Mouse (Mus musculus) B cell, adult 2 months (primary cell): ENCODE measurements around the gene Zfp729a.
"Not testable (repeated sequence)": the region's sequence is repeated elsewhere in the genome, so short reads cannot be mapped to it uniquely, and the experiment has no call there.

Experiments used
- DNase-seq, 2 experiments: peaks; one replicate each; pipeline ENCODE4 v3.0.0; 2022

The Zfp729a gene

DNA sequence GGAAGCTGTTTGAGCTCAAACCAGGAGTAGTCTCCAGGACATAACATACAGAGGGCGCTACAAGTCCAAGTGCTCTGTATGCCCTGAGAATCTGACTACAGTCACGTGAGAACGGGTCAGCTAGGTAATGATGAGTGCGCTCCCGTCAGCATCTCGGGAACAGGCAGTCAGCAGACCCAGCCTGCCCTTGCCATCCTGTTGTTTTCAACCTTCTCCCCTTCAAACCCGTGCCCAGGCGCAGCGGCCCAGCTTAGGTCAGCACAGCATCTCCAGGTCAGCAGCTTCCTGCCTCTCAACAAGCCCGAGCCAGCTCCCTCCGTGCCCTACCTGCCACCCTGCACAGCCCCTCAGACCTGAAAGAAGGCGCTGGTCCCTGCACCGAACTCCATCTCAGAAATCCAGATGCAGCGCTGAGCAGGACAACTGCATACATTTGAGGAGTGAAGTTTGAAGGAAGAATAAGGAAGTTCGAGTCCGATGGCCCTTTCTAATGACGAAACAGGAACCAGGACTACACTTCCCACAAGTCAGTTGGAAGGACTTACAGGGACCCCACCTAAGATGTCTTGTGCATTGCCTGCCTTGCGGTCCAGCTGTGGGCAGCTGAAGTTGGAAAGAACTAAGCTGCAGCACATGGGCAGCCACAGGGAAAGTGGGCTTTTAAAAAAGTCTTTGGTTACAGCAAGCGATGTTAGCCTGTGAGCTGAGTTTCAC, at the start of gene Zfp729a, which contains the start of gene Gm49345:
Gene Zfp729a, minus strand, starts transcription at position 498 of the 714 bp plus-strand sequence.
Gene Gm49345, minus strand, starts transcription at position 476 of the 714 bp plus-strand sequence.
- peak; percentile 84 to 88 for DNase-seq

DNA sequence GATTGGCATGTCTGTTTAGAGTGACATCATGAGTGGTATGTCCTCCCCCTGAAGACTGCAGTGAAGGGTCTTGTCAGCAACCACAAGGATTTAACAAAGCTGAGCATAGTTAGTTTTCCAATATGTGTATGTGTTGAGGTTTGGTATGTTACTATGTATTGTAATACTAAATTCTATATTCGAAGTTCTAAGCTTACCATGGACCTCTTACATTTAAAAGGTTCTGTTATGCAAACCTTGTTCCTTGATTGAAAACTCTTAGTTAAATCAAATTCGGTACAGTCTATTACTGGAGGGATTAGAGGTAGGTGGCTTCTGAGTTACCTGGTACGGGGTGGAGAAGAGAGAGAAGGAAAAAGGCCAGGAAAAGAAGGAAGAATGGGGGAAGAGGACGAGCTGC, 49.4 kb upstream of the Zfp729a start, which contains the start of gene Zfp738:
Gene Zfp738, minus strand, starts transcription at position 101 of the 400 bp plus-strand sequence.
- DNase-seq: no peak

DNA sequence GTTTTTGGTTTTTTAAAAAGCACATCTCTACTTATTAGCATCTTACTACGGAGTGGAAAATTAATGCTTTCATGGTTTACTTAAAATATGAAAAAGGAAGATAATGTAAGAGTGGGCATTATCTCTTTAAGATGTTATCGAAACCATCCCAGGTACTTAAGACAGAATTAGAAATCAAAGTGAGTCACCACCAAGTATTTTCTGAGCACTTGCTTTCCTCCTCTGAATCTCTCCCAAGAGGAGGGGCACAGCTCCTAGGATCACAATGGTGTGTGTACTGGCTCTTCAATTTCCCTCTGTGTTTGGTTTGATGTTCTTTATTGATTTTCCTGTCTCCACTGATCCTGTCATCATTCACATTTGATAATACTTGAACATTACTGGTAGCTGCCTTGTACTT, 46.2 kb upstream of the Zfp729a start:
- not testable (repeated sequence) for DNase-seq

DNA sequence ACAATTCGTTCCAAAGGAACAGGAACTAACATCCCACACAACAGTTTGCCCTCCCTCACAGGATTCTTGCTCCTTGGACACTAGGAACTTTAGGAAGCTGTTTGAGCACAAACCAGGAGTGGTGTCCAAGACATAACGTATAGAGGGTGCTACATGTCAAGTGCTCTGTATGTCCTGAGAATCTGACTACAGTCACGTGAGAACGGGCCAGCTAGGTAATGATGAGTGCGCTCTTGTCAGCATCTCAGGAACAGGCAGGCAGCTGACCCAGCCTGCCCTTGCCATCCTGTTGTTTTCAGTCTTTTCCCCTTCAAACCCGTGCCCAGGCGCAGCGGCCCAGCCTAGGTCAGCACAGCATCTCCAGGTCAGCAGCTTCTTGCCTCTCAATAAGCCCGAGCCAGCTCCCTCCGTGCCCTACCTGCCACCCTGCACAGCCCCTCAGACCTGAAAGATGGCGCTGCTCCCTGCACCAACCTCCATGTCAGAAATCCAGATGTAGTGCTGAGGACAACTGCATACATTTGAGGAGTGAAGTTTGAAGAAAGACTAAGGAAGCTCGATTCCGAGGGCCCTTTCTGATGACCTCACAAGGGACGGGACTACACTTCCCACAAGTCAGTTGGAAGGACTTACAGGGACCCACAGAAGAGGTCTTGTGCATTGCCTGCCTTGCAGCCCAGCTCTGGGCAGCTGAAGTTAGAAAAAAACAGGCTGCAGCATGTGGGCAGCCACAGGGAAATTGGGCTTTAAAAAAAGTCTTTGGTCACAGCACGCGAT, 45.6 kb upstream of the Zfp729a start:
- peak; percentile 85 to 89 for DNase-seq

DNA sequence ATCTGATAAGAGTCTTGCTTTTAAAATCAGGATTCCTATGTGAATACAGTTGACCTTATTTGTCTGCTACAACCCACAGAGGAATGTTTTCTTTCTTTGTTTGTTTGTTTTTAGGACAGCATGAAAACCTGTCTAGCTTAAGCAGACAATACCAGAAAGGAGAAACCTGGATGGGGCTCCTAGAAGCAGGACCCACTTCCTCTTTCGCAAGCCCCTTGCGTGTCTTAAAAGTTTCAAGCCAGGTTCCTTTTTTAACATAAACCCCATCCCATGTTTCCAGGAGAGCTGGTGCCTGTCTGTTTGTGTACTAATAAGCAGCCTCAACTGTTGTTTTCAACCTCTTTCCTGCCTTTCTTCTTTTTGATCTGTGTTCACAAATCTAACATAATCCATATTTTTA, 37.3 kb upstream of the Zfp729a start:
- no peak for DNase-seq

DNA sequence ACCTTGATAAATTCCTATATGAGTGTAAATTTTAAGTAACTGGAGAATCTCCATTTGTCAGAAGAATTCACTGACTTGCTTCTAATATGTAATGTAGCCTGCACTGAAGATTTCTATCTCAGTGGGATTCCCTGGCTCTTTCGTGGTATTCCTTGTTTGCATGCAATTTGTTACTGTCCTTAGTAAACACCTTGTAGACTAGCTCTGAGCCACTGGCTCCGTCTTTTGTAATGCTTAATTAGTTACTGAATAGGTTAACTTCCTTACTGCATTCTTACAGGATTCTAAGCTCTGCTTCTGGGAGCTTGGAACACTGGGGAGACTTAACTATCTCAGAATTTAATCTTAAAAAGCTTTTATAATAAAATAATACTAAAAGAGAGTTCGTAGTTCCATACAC, 14.9 kb upstream of the Zfp729a start:
- DNase-seq: no peak

DNA sequence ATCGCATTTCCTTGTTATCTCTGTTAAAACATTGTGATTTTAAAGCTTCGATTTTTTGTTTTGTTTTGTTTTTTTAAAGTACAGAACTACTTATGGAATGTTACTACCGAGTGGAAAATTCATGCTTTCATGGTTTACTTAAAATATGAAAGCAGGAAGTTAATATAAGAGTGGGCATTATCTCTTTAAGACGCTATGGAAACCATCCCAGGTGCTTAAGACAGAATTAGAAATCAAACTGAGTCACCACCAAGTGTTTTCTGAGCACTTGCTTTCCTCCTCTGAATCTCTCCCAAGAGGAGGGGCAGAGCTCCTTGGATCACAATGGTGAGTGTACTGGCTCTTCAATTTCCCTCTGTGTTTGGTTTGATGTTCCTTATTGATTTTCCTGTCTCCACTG, 27.5 kb downstream of the Zfp729a start:
- no peak for DNase-seq

DNA sequence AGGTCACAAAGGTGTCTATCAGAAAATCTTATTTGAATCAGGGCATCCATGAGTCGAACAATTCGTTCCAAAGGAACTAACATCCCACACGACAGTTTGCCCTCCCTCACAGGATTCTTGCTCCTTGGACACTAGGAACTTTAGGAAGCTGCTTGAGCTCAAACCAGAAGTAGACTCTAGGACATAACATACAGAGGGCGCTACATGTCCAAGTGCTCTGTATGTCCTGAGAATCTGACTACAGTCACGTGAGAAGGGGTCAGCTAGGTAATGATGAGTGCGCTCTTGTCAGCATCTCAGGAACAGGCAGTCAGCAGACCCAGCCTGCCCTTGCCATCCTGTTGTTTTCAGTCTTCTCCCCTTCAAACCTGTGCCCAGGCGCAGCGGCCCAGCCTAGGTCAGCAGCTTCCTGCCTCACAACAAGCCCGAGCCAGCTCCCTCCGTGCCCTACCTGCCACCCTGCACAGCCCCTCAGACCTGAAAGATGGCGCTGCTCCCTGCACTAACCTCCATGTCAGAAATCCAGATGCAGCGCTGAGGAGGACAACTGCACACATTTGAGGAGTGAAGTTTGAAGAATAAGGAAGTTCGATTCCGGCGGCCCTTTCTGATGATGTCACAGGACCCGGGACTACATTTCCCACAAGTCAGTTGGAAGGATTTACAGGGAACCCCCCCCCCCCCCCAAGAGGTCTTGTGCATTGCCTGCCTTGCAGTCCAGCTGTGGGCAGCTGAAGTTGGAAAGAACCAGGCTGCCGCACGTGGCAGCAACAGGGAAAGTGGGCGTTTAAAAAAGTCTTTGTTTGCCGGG, 28.3 kb downstream of the Zfp729a start, which contains the start of gene Zfp729b:
Gene Zfp729b, minus strand, starts transcription at position 642 of the 811 bp plus-strand sequence.
- DNase-seq: peak; percentile 95 to 97

DNA sequence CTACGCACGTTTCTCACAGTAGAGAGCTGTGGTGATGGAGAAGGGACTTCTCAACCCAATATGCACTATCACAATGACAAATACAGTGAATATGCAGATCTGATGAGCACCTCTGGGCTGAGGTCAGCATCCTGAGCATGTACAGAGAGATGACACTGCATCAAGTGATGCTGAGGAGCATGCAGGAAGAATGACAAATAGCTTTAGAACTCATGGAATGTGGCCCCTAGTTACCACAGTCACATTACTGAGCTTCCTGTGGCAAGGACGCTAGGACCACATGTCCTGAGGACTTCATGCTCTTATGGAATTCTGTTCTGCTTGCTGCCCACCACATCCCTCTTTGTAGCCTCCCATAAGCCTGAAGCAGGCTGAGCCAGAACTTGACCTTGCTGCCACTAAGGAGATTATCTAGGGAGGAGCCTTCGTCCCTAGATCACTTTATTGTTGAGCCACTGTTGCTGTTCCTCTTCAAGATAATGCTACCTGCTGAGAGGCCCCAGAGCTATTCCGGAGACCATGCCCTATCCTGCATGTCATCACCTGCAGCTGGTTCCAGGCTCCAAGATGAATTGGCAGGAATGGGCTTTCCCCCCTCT, 64.9 kb downstream of the Zfp729a start:
- DNase-seq: no peak
